Mouse (Mus musculus): ENCODE data around the gene Nomo1. TPM values are rescaled to one million over a fixed set of nuclear protein-coding genes. Genes with fewer than 3 reads are reported as not detected.

Nomo1 gene
- polyA plus RNA-seq, 1 experiment from 2014 or later, result 36.7 TPM

- no peak overlapping the region for H3K27ac ChIP-seq (replicated peaks)
- 52% methylated on average over 7 of the region's 7 CpGs for WGBS
- H3K9ac ChIP-seq, result no peak overlapping the region
- no peak overlapping the region for H3K4me3 ChIP-seq (replicated peaks)
- H3K9me3 ChIP-seq (replicated peaks), result no peaks in the 10 kb centered on the region
- no peak overlapping the region for H3K4me2 ChIP-seq (replicated peaks)
- peaks cover 9% of the 10 kb centered on the region; the same call in 1 of the 2 replicates for H3K4me1 ChIP-seq
- no peak for ATAC-seq (ENCODE audit: insufficient number of reproducible peaks, low FRiP score, low TSS enrichment, low read depth)
- H3K27me3 ChIP-seq, result no peaks in the 10 kb centered on the region; the same call in 1 of the 2 replicates
- H3K36me3 ChIP-seq, result no peaks in the 10 kb centered on the region
Measured at GRCm38 (mm10) chr7:46128196-46128595, 94.7 kb downstream of the Nomo1 start.

GRCm38 (mm10) chr7:46129463-46130179, 96.1 kb downstream of the Nomo1 start:
- Histone ChIP-seq H3K4me2 (replicated peaks) (no peak overlapping the region), H3K4me1 (peaks cover 15% of the 10 kb centered on the region), H3K27me3 (peaks cover 3% of the 10 kb centered on the region; the same call in 1 of the 2 replicates), H3K36me3 (no peaks in the 10 kb centered on the region), H3K9ac (no peak overlapping the region), H3K9me3 (replicated peaks) (no peaks in the 10 kb centered on the region), H3K4me3 (replicated peaks) (no peak overlapping the region), H3K27ac (replicated peaks) (no peak overlapping the region)
- WGBS, result 47% methylated on average over 7 of the region's 7 CpGs
- no peak for ATAC-seq (ENCODE audit: insufficient number of reproducible peaks, low FRiP score, low TSS enrichment, low read depth)

GRCm38 (mm10) chr7:46130723-46131122, 97.2 kb downstream of the Nomo1 start:
- Histone ChIP-seq H3K9ac (no peak overlapping the region), H3K4me2 (replicated peaks) (no peak overlapping the region), H3K27ac (replicated peaks) (no peak overlapping the region), H3K9me3 (replicated peaks) (no peaks in the 10 kb centered on the region), H3K36me3 (no peaks in the 10 kb centered on the region), H3K4me1 (peaks cover 16% of the 10 kb centered on the region), H3K27me3 (peaks cover 3% of the 10 kb centered on the region; the same call in 1 of the 2 replicates), H3K4me3 (replicated peaks) (no peak overlapping the region)
- ATAC-seq (ENCODE audit: insufficient number of reproducible peaks, low FRiP score, low TSS enrichment, low read depth), result no peak
- 57% methylated on average over 7 of the region's 7 CpGs for WGBS

- no peak overlapping the region for H3K4me2 ChIP-seq (replicated peaks)
- peaks cover 3% of the 10 kb centered on the region; the same call in 1 of the 2 replicates for H3K27me3 ChIP-seq
- no peak overlapping the region for H3K27ac ChIP-seq (replicated peaks)
- H3K9me3 ChIP-seq (replicated peaks), result no peaks in the 10 kb centered on the region
- H3K4me3 ChIP-seq (replicated peaks), result no peak overlapping the region
- no peak overlapping the region for H3K9ac ChIP-seq
- no peaks in the 10 kb centered on the region for H3K36me3 ChIP-seq
- WGBS, result 10% methylated on average over 3 of the region's 3 CpGs
- peaks cover 16% of the 10 kb centered on the region for H3K4me1 ChIP-seq
- ATAC-seq (ENCODE audit: insufficient number of reproducible peaks, low FRiP score, low TSS enrichment, low read depth), result no peak
Measured at GRCm38 (mm10) chr7:46131266-46131665, 97.8 kb downstream of the Nomo1 start.

GRCm38 (mm10) chr7:46131806-46132205, 98.3 kb downstream of the Nomo1 start:
- Histone ChIP-seq H3K4me3 (replicated peaks) (no peak overlapping the region), H3K4me1 (peaks cover 16% of the 10 kb centered on the region), H3K27ac (replicated peaks) (no peak overlapping the region), H3K9me3 (replicated peaks) (no peaks in the 10 kb centered on the region), H3K27me3 (peaks cover 3% of the 10 kb centered on the region; the same call in 1 of the 2 replicates), H3K9ac (no peak overlapping the region), H3K36me3 (no peaks in the 10 kb centered on the region), H3K4me2 (replicated peaks) (no peak overlapping the region)
- 41% methylated on average over 8 of the region's 8 CpGs for WGBS
- ATAC-seq (ENCODE audit: insufficient number of reproducible peaks, low FRiP score, low TSS enrichment, low read depth), result no peak

GRCm38 (mm10) chr7:46132229-46132628, 98.7 kb downstream of the Nomo1 start:
- WGBS, result 80% methylated on average over 12 of the region's 12 CpGs

More at GRCm38 (mm10) chr7:46132229-46132628, 98.7 kb downstream of the Nomo1 start:
- H3K36me3 ChIP-seq, result no peaks in the 10 kb centered on the region
- H3K9me3 ChIP-seq (replicated peaks), result no peaks in the 10 kb centered on the region
- no peak overlapping the region for H3K4me3 ChIP-seq (replicated peaks)
- H3K4me1 ChIP-seq, result peaks cover 16% of the 10 kb centered on the region
- ATAC-seq (ENCODE audit: insufficient number of reproducible peaks, low FRiP score, low TSS enrichment, low read depth), result no peak
- H3K27me3 ChIP-seq, result peaks cover 3% of the 10 kb centered on the region; the same call in 1 of the 2 replicates
- H3K9ac ChIP-seq, result no peak overlapping the region
- no peak overlapping the region for H3K4me2 ChIP-seq (replicated peaks)
- no peak overlapping the region for H3K27ac ChIP-seq (replicated peaks)

Other genes with a start within 250 kb of the Nomo1 start
- gene Lmtk3, start 250.0 kb upstream of the Nomo1 start, polyA plus RNA-seq (2015; fragmentation: Nextera tagmentation; extraction: Ambion mirVana), result 1.9 TPM in 2 replicates
- 49.6 and 55.7 TPM in 2 replicates for gene Sult2b1, start 249.0 kb upstream of the Nomo1 start, polyA plus RNA-seq (2015; fragmentation: Nextera tagmentation; extraction: Ambion mirVana)
- gene Cyth2, start 219.1 kb upstream of the Nomo1 start, polyA plus RNA-seq (2015; fragmentation: Nextera tagmentation; extraction: Ambion mirVana), result 124 and 129 TPM in 2 replicates
- 1.4 and 1.7 TPM in 2 replicates for gene Kcnj14, start 208.9 kb upstream of the Nomo1 start, polyA plus RNA-seq (2015; fragmentation: Nextera tagmentation; extraction: Ambion mirVana)
- 57.3 and 58.0 TPM in 2 replicates for gene Grwd1, start 202.8 kb upstream of the Nomo1 start, polyA plus RNA-seq (2015; fragmentation: Nextera tagmentation; extraction: Ambion mirVana)
- 83.7 and 98.4 TPM in 2 replicates for gene Kdelr1, start 160.9 kb upstream of the Nomo1 start, polyA plus RNA-seq (2015; fragmentation: Nextera tagmentation; extraction: Ambion mirVana)
- 0.67 and 0.79 TPM in 2 replicates for gene Grin2d, start 155.3 kb upstream of the Nomo1 start, polyA plus RNA-seq (2015; fragmentation: Nextera tagmentation; extraction: Ambion mirVana)
- 0.40 and 0.77 TPM in 2 replicates for gene Syngr4, start 137.0 kb upstream of the Nomo1 start, polyA plus RNA-seq (2015; fragmentation: Nextera tagmentation; extraction: Ambion mirVana)
- 4.9 and 5.0 TPM in 2 replicates for gene Tmem143, start 136.8 kb upstream of the Nomo1 start, polyA plus RNA-seq (2015; fragmentation: Nextera tagmentation; extraction: Ambion mirVana)
- gene Emp3, start 112.3 kb upstream of the Nomo1 start, polyA plus RNA-seq (2015; fragmentation: Nextera tagmentation; extraction: Ambion mirVana), result 307 and 335 TPM in 2 replicates
- 5.7 and 9.8 TPM in 2 replicates for gene Ccdc114, start 109.6 kb upstream of the Nomo1 start, polyA plus RNA-seq (2015; fragmentation: Nextera tagmentation; extraction: Ambion mirVana)
- 0.23 and 0.33 TPM in 2 replicates for gene Abcc6, start 3.4 kb upstream of the Nomo1 start, polyA plus RNA-seq (2015; fragmentation: Nextera tagmentation; extraction: Ambion mirVana)
- gene Kcnj11, start 67.1 kb downstream of the Nomo1 start, polyA plus RNA-seq (2015; fragmentation: Nextera tagmentation; extraction: Ambion mirVana), result 0.17 and 0.56 TPM in 2 replicates
- gene Abcc8, start 146.3 kb downstream of the Nomo1 start, polyA plus RNA-seq (2015; fragmentation: Nextera tagmentation; extraction: Ambion mirVana), result 1.7 and 1.9 TPM in 2 replicates
- gene Ush1c, start 204.8 kb downstream of the Nomo1 start, polyA plus RNA-seq (2015; fragmentation: Nextera tagmentation; extraction: Ambion mirVana), result 0.09 and 0.15 TPM in 2 replicates
- 0.49 TPM in 2 replicates for gene Otog, start 207.3 kb downstream of the Nomo1 start, polyA plus RNA-seq (2015; fragmentation: Nextera tagmentation; extraction: Ambion mirVana)